Mouse (Mus musculus) myocyte (in vitro differentiated cells): ENCODE measurements around the gene Nxnl1.

Source experiments
- CEBPB ChIP-seq: IDR thresholded peaks from 2 replicates; pipeline ENCODE4 v1.6.1; 2011; ENCODE audit warnings: mild to moderate bottlenecking, moderate library complexity; ENCODE audit not compliant: poor library complexity, insufficient read depth, severe bottlenecking
- E2F4 ChIP-seq: IDR thresholded peaks from one replicate; pipeline ENCODE4 v1.6.1; 2011; ENCODE audit warnings: mild to moderate bottlenecking, control low read depth, moderate library complexity; ENCODE audit not compliant: insufficient read depth
- MAX ChIP-seq: IDR thresholded peaks from one replicate; pipeline ENCODE4 v1.6.1; 2011; ENCODE audit warnings: low read depth, mild to moderate bottlenecking, control low read depth
- MYOD1 ChIP-seq, 3 experiments: IDR thresholded peaks; one replicate each; pipeline ENCODE4 v1.6.1; 2011; ENCODE audit warnings: control low read depth in 2 of 3, low read depth in 2 of 3, mild to moderate bottlenecking in 2 of 3, moderate library complexity in 1 of 3; ENCODE audit not compliant: insufficient read length in 2 of 3, control insufficient read depth in 1 of 3
- MYOG ChIP-seq, 3 experiments: IDR thresholded peaks; one replicate each; pipeline ENCODE4 v1.6.1; 2011; ENCODE audit warnings: control low read depth in 2 of 3, low read depth in 2 of 3, mild to moderate bottlenecking in 2 of 3; ENCODE audit not compliant: insufficient read length in 2 of 3, control insufficient read depth in 1 of 3, insufficient read depth in 1 of 3
- POLR2A ChIP-seq: IDR thresholded peaks from one replicate; pipeline ENCODE4 v1.6.1; 2011; ENCODE audit warnings: low read depth, mild to moderate bottlenecking, control low read depth, moderate library complexity; ENCODE audit not compliant: insufficient read length
- POLR2AphosphoS2 ChIP-seq: IDR thresholded peaks from one replicate; pipeline ENCODE4 v1.6.1; 2011; ENCODE audit warnings: low read depth, control low read depth; ENCODE audit not compliant: insufficient read length
- REST ChIP-seq: IDR thresholded peaks from one replicate; pipeline ENCODE4 v1.6.1; 2011; ENCODE audit warnings: mild to moderate bottlenecking, control low read depth, moderate library complexity; ENCODE audit not compliant: insufficient read depth, insufficient read length
- SRF ChIP-seq: IDR thresholded peaks from one replicate; pipeline ENCODE4 v1.6.1; 2011; ENCODE audit warnings: low read depth; ENCODE audit not compliant: control insufficient read depth, insufficient read length
- TCF12 ChIP-seq: IDR thresholded peaks from one replicate; pipeline ENCODE4 v1.6.1; 2011; ENCODE audit warnings: mild to moderate bottlenecking, control low read depth; ENCODE audit not compliant: poor library complexity, insufficient read depth, severe bottlenecking
- TCF3 ChIP-seq: IDR thresholded peaks from one replicate; pipeline ENCODE4 v1.6.1; 2011; ENCODE audit warnings: low read depth, control low read depth; ENCODE audit not compliant: insufficient read length
- USF1 ChIP-seq: IDR thresholded peaks from one replicate; pipeline ENCODE4 v1.6.1; 2011; ENCODE audit warnings: low read depth, mild to moderate bottlenecking, control low read depth, moderate library complexity

GRCm38 (mm10) chr8:71543755-71544154 lies 22.6 kb downstream of the Nxnl1 start:
- no peak for TF ChIP-seq POLR2A
- no peak for TF ChIP-seq MAX
- no peak for TF ChIP-seq USF1
- TF ChIP-seq E2F4, result no peak
- no peak for TF ChIP-seq REST
- TF ChIP-seq CEBPB, result no peak
- no peak for TF ChIP-seq POLR2AphosphoS2
- no peak for TF ChIP-seq SRF
- TF ChIP-seq TCF3, result no peak
- TF ChIP-seq TCF12, result no peak
- TF ChIP-seq MYOD1 (IDR thresholded peaks at IDR 0.05; ENCODE audit: control insufficient read depth in 1 of 3, insufficient read length in 2 of 3, low read depth in 2 of 3), result no peak
- TF ChIP-seq MYOG (IDR thresholded peaks at IDR 0.05; ENCODE audit: control insufficient read depth in 1 of 3, insufficient read depth in 1 of 3, insufficient read length in 2 of 3, low read depth in 2 of 3), result no peak
